Mouse (Mus musculus) heart, embryonic 13.5 days (tissue): ENCODE measurements at regions not wholly inside any gene's neighbourhood (a gene's known extent, or its start where the extent isn't known, plus 50 kb on each side); places are given as distances from the start of the nearest gene placed in this dataset.

Experiments used
- ATAC-seq: fragments of 200-750 bp; cut with Nextera tagmentation; 2 replicates; pipeline ENCODE4 v1.8.0; 2017; ENCODE audit warnings: moderate TSS enrichment; ENCODE audit not compliant: insufficient number of reproducible peaks, low FRiP score, low TSS enrichment; ENCODE audit errors: extremely low read depth
- H3K27ac ChIP-seq: fragments of 300-500 bp; sonication (generic); replicated peaks from 2 replicates; pipeline ENCODE4 v1.5.1; 2015; ENCODE audit warnings: moderate library complexity, mild to moderate bottlenecking, inconsistent platforms
- H3K27me3 ChIP-seq: fragments of 300-500 bp; sonication (generic); replicated peaks from 2 replicates; pipeline ENCODE4 v1.6.1; 2015; ENCODE audit warnings: mild to moderate bottlenecking, inconsistent platforms
- H3K36me3 ChIP-seq: fragments of 300-500 bp; sonication (generic); 2 replicates; pipeline ENCODE4 v1.6.1; 2015; ENCODE audit warnings: mild to moderate bottlenecking, inconsistent platforms
- H3K4me1 ChIP-seq: fragments of 300-500 bp; sonication (generic); 2 replicates; pipeline ENCODE4 v1.6.1; 2015; ENCODE audit warnings: inconsistent platforms
- H3K4me2 ChIP-seq: fragments of 300-500 bp; sonication (generic); 2 replicates; pipeline ENCODE4 v1.6.1; 2015; ENCODE audit warnings: inconsistent platforms, mild to moderate bottlenecking, moderate library complexity
- H3K4me3 ChIP-seq: fragments of 300-500 bp; sonication (generic); 2 replicates; pipeline ENCODE4 v1.5.1; 2015; ENCODE audit warnings: moderate library complexity, mild to moderate bottlenecking, inconsistent platforms
- H3K9ac ChIP-seq: fragments of 300-500 bp; sonication (generic); 2 replicates; pipeline ENCODE4 v1.6.1; 2015; ENCODE audit warnings: inconsistent platforms, mild to moderate bottlenecking, moderate library complexity
- H3K9me3 ChIP-seq: fragments of 300-500 bp; sonication (generic); 2 replicates; pipeline ENCODE4 v1.6.1; 2016; ENCODE audit warnings: inconsistent platforms
- WGBS: fragments of 180-500 bp; shearing (Covaris S2); methylation state at CpG from one replicate; pipeline ENCODE4 v1.1.7; 2015; ENCODE audit warnings: mixed read lengths; 5-methylcytosine and 5-hydroxymethylcytosine counted together

GRCm38 (mm10) chr15:36378640-36379039 is 628.9 kb downstream of the Zfp706 start:
- Histone ChIP-seq H3K27ac (no peak overlapping the region), H3K9ac (no peak overlapping the region), H3K4me3 (no peak overlapping the region), H3K36me3 (no peaks in the 10 kb centered on the region), H3K4me2 (no peak overlapping the region), H3K9me3 (no peaks in the 10 kb centered on the region), H3K4me1 (peaks cover 37% of the 10 kb centered on the region), H3K27me3 (no peaks in the 10 kb centered on the region)
- 82% methylated on average over 4 of the region's 4 CpGs for WGBS
- ATAC-seq = no peak

GRCm38 (mm10) chr15:36376551-36376950 is 631.0 kb downstream of the Zfp706 start:
- no peak overlapping the region for H3K4me2 ChIP-seq
- no peaks in the 10 kb centered on the region for H3K27me3 ChIP-seq
- H3K9ac ChIP-seq = no peak overlapping the region
- ATAC-seq = no peak
- WGBS = 71% methylated on average over 6 of the region's 6 CpGs
- H3K27ac ChIP-seq = no peak overlapping the region
- H3K36me3 ChIP-seq = no peaks in the 10 kb centered on the region
- H3K4me1 ChIP-seq = peaks cover 40% of the 10 kb centered on the region
- H3K4me3 ChIP-seq = no peak overlapping the region
- no peaks in the 10 kb centered on the region for H3K9me3 ChIP-seq

GRCm38 (mm10) chr15:36375549-36375885 is 632.1 kb downstream of the Zfp706 start:
- peak overlapping the region; percentile 58 for H3K4me3 ChIP-seq
- H3K9me3 ChIP-seq = no peaks in the 10 kb centered on the region
- WGBS = 10% methylated on average over 1 of the region's 1 CpGs
- no peak for ATAC-seq
- H3K27ac ChIP-seq = peak overlapping the region; percentile 90
- H3K36me3 ChIP-seq = no peaks in the 10 kb centered on the region
- H3K4me2 ChIP-seq = peak overlapping the region; percentile 86
- peaks cover 30% of the 10 kb centered on the region for H3K4me1 ChIP-seq
- peak overlapping the region; percentile 78; the same call in 1 of the 2 replicates for H3K9ac ChIP-seq
- no peaks in the 10 kb centered on the region for H3K27me3 ChIP-seq

GRCm38 (mm10) chr15:36374732-36375548 is 632.6 kb downstream of the Zfp706 start:
- Histone ChIP-seq H3K27me3 (no peaks in the 10 kb centered on the region), H3K9me3 (no peaks in the 10 kb centered on the region), H3K9ac (peak overlapping the region; percentile 78), H3K4me2 (peak overlapping the region; percentile 86), H3K4me1 (peaks cover 28% of the 10 kb centered on the region), H3K36me3 (no peaks in the 10 kb centered on the region), H3K4me3 (peak overlapping the region; percentile 58), H3K27ac (peak overlapping the region; percentile 90)
- WGBS = 3% methylated on average over 20 of the region's 20 CpGs
- peak; percentile 53; the same call in 1 of the 2 replicates for ATAC-seq

GRCm38 (mm10) chr15:36373900-36374611 is 633.5 kb downstream of the Zfp706 start:
- H3K4me3 ChIP-seq = peak overlapping the region; percentile 58
- WGBS = 7% methylated on average over 11 of the region's 11 CpGs
- H3K36me3 ChIP-seq = no peaks in the 10 kb centered on the region
- H3K4me1 ChIP-seq = peaks cover 25% of the 10 kb centered on the region
- peak overlapping the region; percentile 86 for H3K4me2 ChIP-seq
- ATAC-seq = peak; percentile 53; the same call in 1 of the 2 replicates
- H3K9me3 ChIP-seq = no peaks in the 10 kb centered on the region
- peak overlapping the region; percentile 90 for H3K27ac ChIP-seq
- no peaks in the 10 kb centered on the region for H3K27me3 ChIP-seq
- peak overlapping the region; percentile 78 for H3K9ac ChIP-seq

GRCm38 (mm10) chr15:36373481-36373880 is 634.1 kb downstream of the Zfp706 start:
- Histone ChIP-seq H3K4me2 (peak overlapping the region; percentile 86), H3K36me3 (no peaks in the 10 kb centered on the region), H3K4me1 (peaks cover 25% of the 10 kb centered on the region), H3K27me3 (no peaks in the 10 kb centered on the region), H3K27ac (peak overlapping the region; percentile 90), H3K4me3 (no peak overlapping the region), H3K9me3 (no peaks in the 10 kb centered on the region), H3K9ac (peak overlapping the region; percentile 78; the same call in 1 of the 2 replicates)
- WGBS = 32% methylated on average over 3 of the region's 3 CpGs
- ATAC-seq = no peak

GRCm38 (mm10) chr15:36371382-36371781 is 636.2 kb downstream of the Zfp706 start:
- Histone ChIP-seq H3K27me3 (no peaks in the 10 kb centered on the region), H3K4me3 (no peak overlapping the region), H3K9me3 (no peaks in the 10 kb centered on the region), H3K9ac (no peak overlapping the region), H3K36me3 (no peaks in the 10 kb centered on the region), H3K27ac (no peak overlapping the region), H3K4me2 (no peak overlapping the region), H3K4me1 (peaks cover 25% of the 10 kb centered on the region)
- ATAC-seq = no peak

GRCm38 (mm10) chr15:36370906-36371305 is 636.7 kb downstream of the Zfp706 start:
- Histone ChIP-seq H3K27ac (no peak overlapping the region), H3K36me3 (no peaks in the 10 kb centered on the region), H3K4me3 (no peak overlapping the region), H3K9ac (no peak overlapping the region), H3K27me3 (no peaks in the 10 kb centered on the region), H3K9me3 (no peaks in the 10 kb centered on the region), H3K4me1 (peaks cover 25% of the 10 kb centered on the region), H3K4me2 (no peak overlapping the region)
- WGBS = 87% methylated on average over 4 of the region's 4 CpGs
- no peak for ATAC-seq

GRCm38 (mm10) chr15:36367296-36367695 is 640.3 kb downstream of the Zfp706 start:
- Histone ChIP-seq H3K4me2 (no peak overlapping the region), H3K36me3 (no peaks in the 10 kb centered on the region), H3K4me1 (0 out of 2 replicates have a peak, but pooled peaks cover 7% of the 10 kb centered on the region), H3K4me3 (no peak overlapping the region), H3K9ac (no peak overlapping the region), H3K27ac (no peak overlapping the region), H3K27me3 (no peaks in the 10 kb centered on the region), H3K9me3 (no peaks in the 10 kb centered on the region)
- no peak for ATAC-seq

- Histone ChIP-seq H3K4me1 (peaks cover 22% of the 10 kb centered on the region), H3K36me3 (no peaks in the 10 kb centered on the region), H3K4me2 (no peak overlapping the region), H3K27me3 (no peaks in the 10 kb centered on the region), H3K9ac (no peak overlapping the region), H3K27ac (no peak overlapping the region), H3K4me3 (no peak overlapping the region), H3K9me3 (no peaks in the 10 kb centered on the region)
- no peak for ATAC-seq
Measured at GRCm38 (mm10) chr15:36364757-36365156, 642.8 kb downstream of the Zfp706 start.

GRCm38 (mm10) chr15:36364062-36364461 is 643.5 kb downstream of the Zfp706 start:
- Histone ChIP-seq H3K27me3 (no peaks in the 10 kb centered on the region), H3K4me3 (no peak overlapping the region), H3K4me2 (no peak overlapping the region), H3K36me3 (no peaks in the 10 kb centered on the region), H3K4me1 (peaks cover 22% of the 10 kb centered on the region), H3K9me3 (no peaks in the 10 kb centered on the region), H3K27ac (peak overlapping the region; percentile 42), H3K9ac (no peak overlapping the region)
- no peak for ATAC-seq
- WGBS = 29% methylated on average over 5 of the region's 5 CpGs
